Mouse (Mus musculus) ES-Bruce4 (cell line): Measurements from ENCODE around the gene Slc32a1. TPM values are rescaled to one million over a fixed set of nuclear protein-coding genes. Genes with fewer than 3 reads are reported as not detected.

Experiments
- H3K27ac ChIP-seq: 2 replicates; pipeline ENCODE4 v1.5.1; 2012; ENCODE audit warnings: low read length, inconsistent platforms; ENCODE audit not compliant: insufficient read depth
- H3K27me3 ChIP-seq: 2 replicates; pipeline ENCODE4 v1.6.1; 2012; ENCODE audit warnings: mild to moderate bottlenecking, low read length, inconsistent platforms; ENCODE audit not compliant: control insufficient read depth, poor library complexity, insufficient read depth, severe bottlenecking
- H3K36me3 ChIP-seq: 2 replicates; pipeline ENCODE4 v1.6.1; 2012; ENCODE audit warnings: inconsistent platforms, mild to moderate bottlenecking, low read length, moderate library complexity; ENCODE audit not compliant: control insufficient read depth, poor library complexity, insufficient read depth, severe bottlenecking
- H3K4me1 ChIP-seq: one replicate; pipeline ENCODE4 v1.8.1; 2011; ENCODE audit warnings: low read length; ENCODE audit not compliant: control insufficient read depth, insufficient read depth
- H3K4me3 ChIP-seq: 2 replicates; pipeline ENCODE4 v1.5.1; 2011; ENCODE audit warnings: low read depth, mild to moderate bottlenecking, low read length
- H3K9ac ChIP-seq: 2 replicates; pipeline ENCODE4 v1.6.1; 2012; ENCODE audit warnings: low read depth, mild to moderate bottlenecking, inconsistent platforms; ENCODE audit not compliant: poor library complexity, severe bottlenecking
- H3K9me3 ChIP-seq: replicated peaks from 2 replicates; pipeline ENCODE4 v1.6.1; 2012; ENCODE audit warnings: mild to moderate bottlenecking, low read length, inconsistent platforms; ENCODE audit not compliant: control insufficient read depth, poor library complexity, insufficient read depth, severe bottlenecking
- CTCF ChIP-seq: IDR thresholded peaks from one replicate; pipeline ENCODE4 v1.8.1; 2011; ENCODE audit warnings: low read depth, low read length
- EP300 ChIP-seq: IDR thresholded peaks from 2 replicates; pipeline ENCODE4 v1.6.1; 2011; ENCODE audit warnings: low read depth, low read length; ENCODE audit not compliant: insufficient read depth
- POLR2A ChIP-seq: IDR thresholded peaks from one replicate; pipeline ENCODE4 v1.8.1; 2011; ENCODE audit warnings: low read length; ENCODE audit not compliant: insufficient read depth
- polyA plus RNA-seq: library from polyadenylated mRNA; stranded (reverse); fragments of >200 nt; gene quantifications from 2 replicates; pipeline ENCODE4 v1.2.4, GENCODE M21; 2011; ENCODE audit warnings: low read depth; ENCODE audit not compliant: missing spikeins, insufficient read depth, insufficient read length

Gene Slc32a1
- polyA plus RNA-seq, 1 experiment: not detected

GRCm38 (mm10) chr2:158609681-158610080 lies 886 bp upstream of the Slc32a1 start:
- Histone ChIP-seq H3K36me3 (no peaks in the 10 kb centered on the region), H3K9ac (no peak overlapping the region), H3K27ac (no peak overlapping the region), H3K4me3 (peak overlapping the region; percentile 1; the same call in 1 of the 2 replicates), H3K4me1 (no peaks in the 10 kb centered on the region), H3K27me3 (peaks cover 22% of the 10 kb centered on the region), H3K9me3 (no peaks in the 10 kb centered on the region)
- TF ChIP-seq EP300 (no peak), POLR2A (no peak), CTCF (no peak)

GRCm38 (mm10) chr2:158611326-158611719 lies 756 bp downstream of the Slc32a1 start:
- Histone ChIP-seq H3K9ac (no peak overlapping the region), H3K9me3 (no peaks in the 10 kb centered on the region), H3K27ac (no peak overlapping the region), H3K4me1 (no peaks in the 10 kb centered on the region), H3K27me3 (peaks cover 24% of the 10 kb centered on the region), H3K4me3 (peak overlapping the region; percentile 28), H3K36me3 (no peaks in the 10 kb centered on the region)
- TF ChIP-seq EP300 (no peak), CTCF (no peak), POLR2A (no peak)

- no peaks in the 10 kb centered on the region for H3K36me3 ChIP-seq
- H3K27me3 ChIP-seq: peaks cover 24% of the 10 kb centered on the region
- H3K4me3 ChIP-seq: no peak overlapping the region
- no peak for TF ChIP-seq EP300
- no peak for TF ChIP-seq POLR2A
- TF ChIP-seq CTCF: no peak
- H3K9me3 ChIP-seq: no peaks in the 10 kb centered on the region
- no peaks in the 10 kb centered on the region for H3K4me1 ChIP-seq
- no peak overlapping the region for H3K27ac ChIP-seq
- H3K9ac ChIP-seq: no peak overlapping the region
Measured at GRCm38 (mm10) chr2:158611726-158612670, 1.4 kb downstream of the Slc32a1 start.

GRCm38 (mm10) chr2:158612671-158613250 lies 2.2 kb downstream of the Slc32a1 start:
- Histone ChIP-seq H3K4me3 (no peak overlapping the region), H3K4me1 (no peaks in the 10 kb centered on the region), H3K9me3 (no peaks in the 10 kb centered on the region), H3K9ac (no peak overlapping the region), H3K27me3 (peaks cover 24% of the 10 kb centered on the region), H3K27ac (no peak overlapping the region), H3K36me3 (no peaks in the 10 kb centered on the region)
- no peak for TF ChIP-seq EP300
- TF ChIP-seq CTCF: no peak
- no peak for TF ChIP-seq POLR2A

GRCm38 (mm10) chr2:158613541-158614417 lies 3.2 kb downstream of the Slc32a1 start:
- Histone ChIP-seq H3K27ac (no peak overlapping the region), H3K36me3 (no peaks in the 10 kb centered on the region), H3K4me3 (peak overlapping the region; percentile 34), H3K27me3 (peaks cover 22% of the 10 kb centered on the region), H3K9ac (no peak overlapping the region), H3K4me1 (no peaks in the 10 kb centered on the region), H3K9me3 (no peaks in the 10 kb centered on the region)
- peak; percentile 77 for TF ChIP-seq CTCF
- no peak for TF ChIP-seq POLR2A
